Mouse (Mus musculus) embryonic facial prominence, embryonic 11.5 days (tissue): ENCODE results near the gene Otx2. TPM values are rescaled to one million over a fixed set of nuclear protein-coding genes. Genes with fewer than 3 reads are reported as not detected.

ENCODE experiments used
- ATAC-seq: fragments of 200-750 bp; cut with Nextera tagmentation; replicated peaks from 2 replicates; pipeline ENCODE4 v1.8.0; 2017; ENCODE audit warnings: low read depth; ENCODE audit not compliant: insufficient number of reproducible peaks, low FRiP score, low TSS enrichment
- DNase-seq: peaks from one replicate; pipeline ENCODE4 v3.0.0-alpha.2; 2015; ENCODE audit warnings: low spot score
- H3K27ac ChIP-seq: fragments of 300-500 bp; sonication (generic); replicated peaks from 2 replicates; pipeline ENCODE4 v1.5.1; 2014; ENCODE audit warnings: mild to moderate bottlenecking, low read depth, low read length, control low read depth
- H3K27me3 ChIP-seq: fragments of 300-500 bp; sonication (generic); 2 replicates; pipeline ENCODE4 v1.6.1; 2014; ENCODE audit warnings: mild to moderate bottlenecking, low read length, moderate library complexity, mixed read lengths; ENCODE audit not compliant: control insufficient read depth, insufficient read depth
- H3K36me3 ChIP-seq: fragments of 300-500 bp; sonication (generic); replicated peaks from 2 replicates; pipeline ENCODE4 v1.6.1; 2014; ENCODE audit warnings: low read depth, mild to moderate bottlenecking, low read length, moderate library complexity, mixed read lengths; ENCODE audit not compliant: control insufficient read depth, insufficient read depth
- H3K4me1 ChIP-seq: fragments of 300-500 bp; sonication (generic); 2 replicates; pipeline ENCODE4 v1.6.1; 2014; ENCODE audit warnings: low read length, mixed read lengths; ENCODE audit not compliant: control insufficient read depth, insufficient read depth
- H3K4me2 ChIP-seq: fragments of 300-500 bp; sonication (generic); 2 replicates; pipeline ENCODE4 v1.6.1; 2014; ENCODE audit warnings: low read depth, mild to moderate bottlenecking, control low read depth, low read length, moderate library complexity
- H3K4me3 ChIP-seq: fragments of 300-500 bp; sonication (generic); 2 replicates; pipeline ENCODE4 v1.5.1; 2014; ENCODE audit warnings: low read depth, low read length, control low read depth
- H3K9ac ChIP-seq: fragments of 300-500 bp; sonication (generic); replicated peaks from 2 replicates; pipeline ENCODE4 v1.6.1; 2014; ENCODE audit warnings: mild to moderate bottlenecking, control low read depth, low read length
- H3K9me3 ChIP-seq: fragments of 300-500 bp; sonication (generic); replicated peaks from 2 replicates; pipeline ENCODE4 v1.6.1; 2016; ENCODE audit warnings: mild to moderate bottlenecking, low read length, inconsistent platforms, mixed read lengths; ENCODE audit not compliant: control insufficient read depth
- WGBS: fragments of 180-500 bp; shearing (Covaris S2); extraction: QIAGEN DNeasy Blood & Tissue Kit; methylation state at CpG from one replicate; pipeline ENCODE4 v1.1.7; 2014; 5-methylcytosine and 5-hydroxymethylcytosine counted together
- polyA plus RNA-seq: library from polyadenylated mRNA; unstranded; fragments of >200 nt; fragmentation: Nextera tagmentation; extraction: Ambion mirVana; gene quantifications from 2 replicates; pipeline ENCODE4 v1.2.1, GENCODE M21; 2014

Gene Otx2
- polyA plus RNA-seq, 1 experiment from 2014 or later = 20.5 TPM

- H3K9me3 ChIP-seq = no peaks in the 10 kb centered on the region
- no peak overlapping the region for H3K9ac ChIP-seq
- H3K27me3 ChIP-seq = peaks cover 54% of the 10 kb centered on the region
- no peak overlapping the region for H3K4me3 ChIP-seq
- H3K4me2 ChIP-seq = no peak overlapping the region
- H3K36me3 ChIP-seq = no peaks in the 10 kb centered on the region
- H3K4me1 ChIP-seq = peaks cover 3% of the 10 kb centered on the region; the same call in 1 of the 2 replicates
- no peak for ATAC-seq
- H3K27ac ChIP-seq = no peak overlapping the region
- DNase-seq = peak; percentile 21
- 17% methylated on average over 10 of the region's 10 CpGs for WGBS
These were observed 925 bp downstream of the Otx2 start for GRCm38 (mm10) chr14:48672611-48673176.

GRCm38 (mm10) chr14:48671480-48672240, 2.0 kb downstream of the Otx2 start:
- no peak overlapping the region for H3K4me3 ChIP-seq
- H3K4me2 ChIP-seq = no peak overlapping the region
- DNase-seq (no peak), ATAC-seq (no peak)
- no peak overlapping the region for H3K27ac ChIP-seq
- no peaks in the 10 kb centered on the region for H3K9me3 ChIP-seq
- 32% methylated on average over 9 of the region's 9 CpGs for WGBS
- H3K4me1 ChIP-seq = peaks cover 3% of the 10 kb centered on the region; the same call in 1 of the 2 replicates
- H3K9ac ChIP-seq = no peak overlapping the region
- H3K36me3 ChIP-seq = no peaks in the 10 kb centered on the region
- H3K27me3 ChIP-seq = peaks cover 54% of the 10 kb centered on the region

DNA sequence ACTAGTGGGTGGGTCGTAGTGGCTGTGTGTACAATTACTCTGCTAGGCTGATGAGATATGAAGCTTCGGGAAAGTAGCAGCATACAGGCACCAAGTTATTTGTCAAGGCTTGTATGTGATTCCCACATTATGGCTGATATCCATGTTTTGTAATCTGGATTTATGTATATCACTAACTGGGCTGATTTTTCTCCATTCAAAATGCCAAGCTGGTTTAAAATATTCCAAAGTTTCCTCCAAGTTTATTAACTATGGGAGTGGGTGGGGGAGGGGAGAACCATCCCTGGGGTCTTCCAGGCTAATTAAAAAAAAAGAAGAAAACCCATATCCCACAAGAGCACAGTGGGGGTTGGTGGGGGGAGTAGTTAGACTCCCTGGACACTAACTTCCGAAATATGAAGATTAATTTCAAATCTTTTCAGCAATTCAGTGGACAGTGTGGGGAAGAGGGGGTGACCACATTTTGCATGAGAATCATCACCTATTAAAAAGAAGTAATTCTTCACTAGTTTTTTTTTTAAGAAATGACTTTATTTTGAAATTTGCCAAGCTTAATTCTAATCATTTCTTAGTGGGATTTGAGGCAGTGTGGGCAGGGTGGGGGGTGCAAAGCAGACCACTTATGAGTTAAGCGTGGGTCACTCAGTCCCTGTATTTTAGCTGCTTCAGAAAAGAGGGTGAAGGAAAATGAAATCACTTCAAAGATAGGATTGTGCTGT, 2.7 kb downstream of the Otx2 start:
- 44% methylated on average over 4 of the region's 4 CpGs for WGBS
- ATAC-seq (no peak), DNase-seq (no peak)
- Histone ChIP-seq H3K36me3 (no peaks in the 10 kb centered on the region), H3K9me3 (no peaks in the 10 kb centered on the region), H3K4me2 (no peak overlapping the region), H3K27ac (no peak overlapping the region), H3K9ac (no peak overlapping the region), H3K4me1 (peaks cover 3% of the 10 kb centered on the region; the same call in 1 of the 2 replicates), H3K4me3 (no peak overlapping the region), H3K27me3 (peaks cover 54% of the 10 kb centered on the region)

DNA sequence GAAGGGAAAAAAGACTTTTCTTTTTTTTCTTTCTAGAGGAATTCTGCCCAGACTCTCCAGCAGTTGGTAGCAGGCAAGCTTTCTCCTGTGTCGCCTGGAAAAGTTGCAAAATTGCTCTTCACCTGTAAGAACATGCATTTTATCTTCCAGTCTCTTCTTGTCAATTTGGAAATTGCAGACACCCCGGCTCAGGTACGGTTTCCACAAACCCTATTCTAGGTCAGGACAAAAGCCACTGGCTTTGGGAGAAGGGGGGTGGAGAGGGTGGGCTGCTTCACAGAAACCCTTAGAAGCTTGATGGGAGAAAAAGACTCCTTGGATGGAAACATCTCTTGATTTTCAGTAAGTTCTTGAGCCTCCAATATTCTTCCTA, 3.4 kb downstream of the Otx2 start:
- Histone ChIP-seq H3K27me3 (peaks cover 55% of the 10 kb centered on the region), H3K36me3 (no peaks in the 10 kb centered on the region), H3K4me2 (no peak overlapping the region), H3K9ac (no peak overlapping the region), H3K9me3 (no peaks in the 10 kb centered on the region), H3K4me3 (no peak overlapping the region), H3K4me1 (peaks cover 3% of the 10 kb centered on the region), H3K27ac (no peak overlapping the region)
- 0% methylated on average over 3 of the region's 3 CpGs for WGBS
- peak; percentile 21 for DNase-seq
- ATAC-seq = no peak

DNA sequence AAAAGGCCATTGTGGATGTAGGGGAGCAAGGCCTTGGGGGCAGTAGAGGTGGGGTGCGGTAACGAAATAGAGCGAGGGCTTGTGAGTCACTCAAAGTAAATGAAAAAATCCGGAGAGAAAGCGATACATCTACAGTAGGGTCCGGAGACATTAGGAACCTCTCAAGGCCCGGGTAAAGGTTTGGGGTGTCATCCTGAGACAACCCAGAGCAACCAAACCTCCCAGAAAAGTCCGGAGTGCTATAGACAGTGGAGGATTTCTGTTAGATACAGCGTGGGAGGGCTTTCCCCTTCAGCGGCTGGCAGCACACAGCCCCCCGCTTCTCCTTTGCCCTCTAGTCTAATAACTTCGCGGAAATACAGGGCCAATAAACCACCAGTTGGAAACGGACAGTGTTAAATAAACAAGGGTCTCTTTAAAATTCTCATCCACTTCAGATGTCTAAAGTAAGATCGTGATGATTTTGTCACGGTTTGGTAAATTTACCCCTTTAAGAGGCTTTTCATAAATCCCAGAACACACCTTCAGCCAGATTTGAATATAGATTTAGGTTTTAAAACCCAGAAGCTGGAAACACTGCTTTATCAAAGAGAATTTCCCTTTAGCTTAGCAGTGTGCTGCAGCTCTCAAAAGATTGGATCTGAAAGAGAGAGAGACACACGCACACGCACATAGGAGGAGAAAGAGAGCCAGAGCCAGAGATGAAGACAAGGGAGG, 3.9 kb downstream of the Otx2 start:
- ATAC-seq = no peak
- 2% methylated on average over 18 of the region's 18 CpGs for WGBS

DNA sequence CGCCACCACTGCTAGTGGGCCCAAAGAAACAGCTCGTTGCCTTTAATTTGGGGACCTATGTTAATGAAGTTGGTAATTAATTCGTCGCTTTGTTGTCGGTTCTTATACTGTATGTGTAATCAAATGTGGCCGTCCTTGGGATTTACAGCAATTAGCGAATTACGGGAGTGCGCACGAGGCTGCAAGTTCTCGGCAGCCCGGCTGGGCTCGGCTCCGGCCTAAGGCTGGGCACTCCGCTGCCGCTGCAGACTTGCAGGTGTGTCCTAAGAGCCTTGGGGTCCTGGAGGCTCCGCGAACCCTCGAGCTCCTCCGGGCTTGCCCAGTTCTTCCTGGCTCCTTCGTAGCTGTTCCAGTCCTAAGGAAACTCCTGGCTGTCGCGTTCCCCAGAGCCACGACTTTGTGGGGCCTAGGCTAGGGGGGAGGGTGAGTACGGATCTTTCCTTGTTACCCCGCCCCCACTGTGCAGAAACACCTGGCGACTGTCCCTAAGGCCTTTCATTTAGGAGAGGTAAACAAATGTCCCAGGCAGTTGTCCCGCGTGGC, 4.8 kb downstream of the Otx2 start:
- H3K9ac ChIP-seq = no peak overlapping the region; the same call in 1 of the 2 replicates
- peaks cover 1% of the 10 kb centered on the region for H3K4me1 ChIP-seq
- WGBS = under 1% methylated on average over 29 of the region's 29 CpGs
- no peak overlapping the region for H3K27ac ChIP-seq
- peaks cover 47% of the 10 kb centered on the region for H3K27me3 ChIP-seq
- H3K9me3 ChIP-seq = no peaks in the 10 kb centered on the region
- no peak overlapping the region for H3K4me2 ChIP-seq
- H3K36me3 ChIP-seq = no peaks in the 10 kb centered on the region
- no peak overlapping the region for H3K4me3 ChIP-seq
- ATAC-seq = no peak
- peak; percentile 50 for DNase-seq

More for the DNA sequence above, 3.9 kb downstream of the Otx2 start:
- H3K9ac ChIP-seq = no peak overlapping the region
- H3K27ac ChIP-seq = no peak overlapping the region
- no peaks in the 10 kb centered on the region for H3K9me3 ChIP-seq
- H3K4me2 ChIP-seq = no peak overlapping the region
- H3K36me3 ChIP-seq = no peaks in the 10 kb centered on the region
- peaks cover 56% of the 10 kb centered on the region for H3K27me3 ChIP-seq
- H3K4me3 ChIP-seq = no peak overlapping the region
- peaks cover 3% of the 10 kb centered on the region for H3K4me1 ChIP-seq
- peak; percentile 20 for DNase-seq

DNA sequence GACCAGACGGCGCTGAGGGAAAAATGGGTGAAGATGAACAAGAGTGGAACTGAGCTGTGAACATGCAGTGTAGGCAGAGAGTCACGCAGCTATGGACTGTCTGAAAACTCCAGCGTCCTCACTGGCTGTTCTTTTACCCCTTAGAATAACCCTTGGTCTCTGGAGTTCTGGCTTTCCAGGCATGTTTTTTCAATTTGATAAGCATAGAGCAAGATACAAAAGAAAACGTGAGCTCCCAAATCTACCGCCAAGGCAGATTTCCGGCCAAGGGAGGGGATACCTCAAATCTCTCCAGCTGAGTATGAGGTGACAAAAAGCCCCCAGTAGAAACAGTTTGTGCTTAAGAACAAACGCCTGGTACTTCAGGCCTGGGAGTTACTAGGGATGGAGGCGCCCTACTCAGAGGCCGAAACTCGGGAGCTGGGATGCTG, 5.6 kb downstream of the Otx2 start:
- no peaks in the 10 kb centered on the region; the same call in 1 of the 2 replicates for H3K4me1 ChIP-seq
- no peak for ATAC-seq
- 2% methylated on average over 11 of the region's 11 CpGs for WGBS
- no peak overlapping the region for H3K9ac ChIP-seq
- H3K27me3 ChIP-seq = peaks cover 41% of the 10 kb centered on the region
- DNase-seq = peak; percentile 55
- H3K9me3 ChIP-seq = no peaks in the 10 kb centered on the region
- no peaks in the 10 kb centered on the region for H3K36me3 ChIP-seq
- no peak overlapping the region for H3K4me3 ChIP-seq
- no peak overlapping the region for H3K4me2 ChIP-seq
- H3K27ac ChIP-seq = no peak overlapping the region
